Mouse (Mus musculus) MEL (cell line): ENCODE results near the gene Neo1. TPM values are rescaled to one million over a fixed set of nuclear protein-coding genes. Genes with fewer than 3 reads are reported as not detected.

ENCODE experiments used
- DNase-seq: peaks from one replicate; pipeline ENCODE4 v3.0.0; 2011; ENCODE audit warnings: low read depth, low spot score
- H3K27ac ChIP-seq: 2 replicates; pipeline ENCODE4 v1.5.1; 2012; ENCODE audit warnings: low read depth, mild to moderate bottlenecking, control low read depth, low read length, moderate library complexity; ENCODE audit not compliant: control insufficient read depth
- H3K27me3 ChIP-seq, 2 experiments: fragments of 150-350 bp in 1 of 2; sonication (generic) in 1 of 2; 2 replicates each; pipeline ENCODE4 v1.6.1; 2012; ENCODE audit warnings: low read length in 2 of 2, mild to moderate bottlenecking in 2 of 2, improper control_type of control experiment in 1 of 2, moderate library complexity in 1 of 2; ENCODE audit not compliant: insufficient read depth in 2 of 2, control insufficient read depth in 1 of 2
- H3K36me3 ChIP-seq, 2 experiments: 2 replicates each; pipeline ENCODE4 v1.6.1; 2012 to 2014; ENCODE audit warnings: low read length in 2 of 2, improper control_type of control experiment in 1 of 2, inconsistent platforms in 1 of 2, mild to moderate bottlenecking in 1 of 2; ENCODE audit not compliant: insufficient read depth in 2 of 2, control insufficient read depth in 1 of 2
- H3K4me1 ChIP-seq, 2 experiments: fragments of 150-350 bp in 1 of 2; sonication (generic) in 1 of 2; 2 replicates each; pipeline ENCODE4 v1.6.1; 2012; ENCODE audit warnings: low read length in 2 of 2, improper control_type of control experiment in 1 of 2, mild to moderate bottlenecking in 1 of 2; ENCODE audit not compliant: insufficient read depth in 2 of 2, control insufficient read depth in 1 of 2
- H3K4me3 ChIP-seq, 2 experiments: fragments of 150-350 bp in 1 of 2; sonication (generic) in 1 of 2; 2 replicates each; pipeline ENCODE4 v1.5.1; 2012; ENCODE audit warnings: low read depth in 2 of 2, low read length in 2 of 2, mild to moderate bottlenecking in 2 of 2, moderate library complexity in 2 of 2, control low read depth in 1 of 2, improper control_type of control experiment in 1 of 2; ENCODE audit not compliant: control insufficient read depth in 1 of 2, insufficient read depth in 1 of 2
- H3K79me2 ChIP-seq: 2 replicates; pipeline ENCODE4 v1.6.1; 2012; ENCODE audit warnings: mild to moderate bottlenecking, low read length, moderate library complexity; ENCODE audit not compliant: control insufficient read depth, poor library complexity, insufficient read depth
- H3K9ac ChIP-seq: 2 replicates; pipeline ENCODE4 v1.6.1; 2012; ENCODE audit warnings: low read depth, mild to moderate bottlenecking, control low read depth, low read length, moderate library complexity; ENCODE audit not compliant: control insufficient read depth, poor library complexity, severe bottlenecking
- H3K9me3 ChIP-seq: fragments of 150-350 bp; sonication (generic); replicated peaks from 2 replicates; pipeline ENCODE4 v1.6.1; 2012; ENCODE audit warnings: mild to moderate bottlenecking, low read length, improper control_type of control experiment, moderate library complexity; ENCODE audit not compliant: insufficient read depth
- EP300 ChIP-seq, 2 experiments: IDR thresholded peaks; 2 replicates each; pipeline ENCODE4 v1.6.1; 2011; ENCODE audit warnings: improper control_type of control experiment in 2 of 2, low read length in 2 of 2, low read depth in 1 of 2, mild to moderate bottlenecking in 1 of 2
- GABPA ChIP-seq: IDR thresholded peaks from 2 replicates; pipeline ENCODE4 v1.6.1; 2012; ENCODE audit warnings: low read depth, mild to moderate bottlenecking, inconsistent platforms, low read length, improper control_type of control experiment, moderate library complexity
- GATA1 ChIP-seq: IDR thresholded peaks from 2 replicates; pipeline ENCODE4 v1.6.1; 2011; ENCODE audit warnings: low read depth, low read length, improper control_type of control experiment
- KAT2A ChIP-seq: conservative IDR thresholded peaks from 2 replicates; pipeline ENCODE4 v1.6.1; 2012; ENCODE audit warnings: low read depth, low read length, improper control_type of control experiment, inconsistent platforms
- MAFK ChIP-seq: IDR thresholded peaks from 2 replicates; pipeline ENCODE4 v1.6.1; 2011; ENCODE audit warnings: low read depth, mild to moderate bottlenecking, low read length, improper control_type of control experiment, borderline replicate concordance
- MAX ChIP-seq: IDR thresholded peaks from 2 replicates; pipeline ENCODE4 v1.6.1; 2011; ENCODE audit warnings: low read length, improper control_type of control experiment
- MEF2A ChIP-seq: IDR thresholded peaks from 2 replicates; pipeline ENCODE4 v1.6.1; 2014; ENCODE audit warnings: low read depth, mild to moderate bottlenecking, inconsistent platforms, low read length, improper control_type of control experiment; ENCODE audit not compliant: poor library complexity, insufficient replicate concordance, severe bottlenecking; ENCODE audit errors: extremely low read depth
- MYB ChIP-seq: IDR thresholded peaks from 2 replicates; pipeline ENCODE4 v1.6.1; 2011; ENCODE audit warnings: mild to moderate bottlenecking, low read depth, low read length, improper control_type of control experiment
- NRF1 ChIP-seq: IDR thresholded peaks from 2 replicates; pipeline ENCODE4 v1.6.1; 2014; ENCODE audit warnings: low read depth, mild to moderate bottlenecking, inconsistent platforms, low read length, improper control_type of control experiment, moderate library complexity; ENCODE audit not compliant: poor library complexity, insufficient read depth, severe bottlenecking
- TAL1 ChIP-seq: IDR thresholded peaks from 2 replicates; pipeline ENCODE4 v1.6.1; 2012; ENCODE audit warnings: mild to moderate bottlenecking, inconsistent platforms, low read length, moderate library complexity, mixed read lengths
- TCF12 ChIP-seq: IDR thresholded peaks from 2 replicates; pipeline ENCODE4 v1.6.1; 2014; ENCODE audit warnings: low read depth, mild to moderate bottlenecking, inconsistent platforms, low read length, improper control_type of control experiment, moderate library complexity
- USF1 ChIP-seq: IDR thresholded peaks from 2 replicates; pipeline ENCODE4 v1.6.1; 2014; ENCODE audit warnings: low read depth, mild to moderate bottlenecking, inconsistent platforms, low read length, improper control_type of control experiment, moderate library complexity
- USF2 ChIP-seq, 2 experiments: IDR thresholded peaks; 2 replicates each; pipeline ENCODE4 v1.6.1; 2011 to 2012; ENCODE audit warnings: improper control_type of control experiment in 2 of 2, low read length in 2 of 2, borderline replicate concordance in 1 of 2, inconsistent platforms in 1 of 2, low read depth in 1 of 2, mild to moderate bottlenecking in 1 of 2; ENCODE audit not compliant: insufficient read depth in 1 of 2
- ZMIZ1 ChIP-seq: IDR thresholded peaks from 2 replicates; pipeline ENCODE4 v1.6.1; 2012; ENCODE audit warnings: low read depth, mild to moderate bottlenecking, inconsistent platforms, low read length, improper control_type of control experiment, moderate library complexity
- ZNF384 ChIP-seq: IDR thresholded peaks from 2 replicates; pipeline ENCODE4 v1.6.1; 2012; ENCODE audit warnings: low read depth, mild to moderate bottlenecking, inconsistent platforms, low read length, improper control_type of control experiment
- polyA plus RNA-seq, 2 experiments: library from polyadenylated mRNA; stranded (reverse) in 1 of 2; unstranded in 1 of 2; fragments of >175 nt in 1 of 2; fragments of >200 nt in 1 of 2; gene quantifications; 2 replicates each; pipeline versions ENCODE4 v1.2.1 to v1.2.4; 2012; ENCODE audit warnings: low replicate concordance in 2 of 2, low read depth in 1 of 2; ENCODE audit not compliant: insufficient read length in 2 of 2, insufficient read depth in 1 of 2, missing spikeins in 1 of 2
- total RNA-seq: library from RNA; depleted of rRNA; stranded (reverse); fragments of 300-350 nt; gene quantifications from 2 replicates; pipeline ENCODE4 v1.2.3, GENCODE M21; 2012

Neo1 gene
- total and polyA plus RNA-seq, 3 experiments, result 0.04 to 0.08 TPM; not detected in 1

DNA sequence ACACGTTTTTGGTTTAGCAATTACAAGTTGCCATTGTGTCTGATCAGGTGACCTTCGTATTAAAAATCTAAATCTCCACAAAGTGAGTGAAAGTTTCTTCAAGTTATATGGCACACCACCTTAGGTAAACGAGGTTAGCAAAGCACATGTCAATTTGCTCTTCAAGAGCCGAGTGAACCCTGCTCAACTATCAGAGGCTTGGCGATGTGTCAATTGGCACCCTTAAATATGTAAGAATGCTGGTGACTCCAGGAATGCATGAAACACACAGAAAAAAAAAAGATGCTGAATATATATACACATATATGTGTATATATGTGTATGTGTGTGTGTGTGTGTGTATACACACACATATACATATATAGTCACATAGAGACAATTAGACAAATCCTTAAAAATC lies 1.4 kb downstream of the Neo1 start:
- DNase-seq, result no peak
- Histone ChIP-seq H3K27ac (no peak overlapping the region), H3K4me3 (no peak overlapping the region)
- TF ChIP-seq TCF12 (no peak), EP300 (IDR thresholded peaks at IDR 0.05; ENCODE audit: low read depth in 1 of 2, low read length in 2 of 2) (no peak), ZMIZ1 (no peak), TAL1 (no peak), GATA1 (no peak), USF1 (no peak), GABPA (no peak), MAFK (no peak), USF2 (IDR thresholded peaks at IDR 0.05; ENCODE audit: borderline replicate concordance in 1 of 2, insufficient read depth in 1 of 2, low read depth in 1 of 2, low read length in 2 of 2) (no peak), MEF2A (no peak), MAX (no peak), MYB (no peak), ZNF384 (no peak), NRF1 (no peak)
- TF ChIP-seq, all 39 proteins: peak for 0
- no peak overlapping the region for H3K9ac ChIP-seq
- peaks cover 2 to 6% of the 10 kb centered on the region in 2 experiments for H3K27me3 ChIP-seq
- H3K4me1 ChIP-seq, result no peaks in the 10 kb centered on the region
- no peaks in the 10 kb centered on the region for H3K36me3 ChIP-seq
- no peaks in the 10 kb centered on the region for H3K9me3 ChIP-seq
- no peaks in the 10 kb centered on the region for H3K79me2 ChIP-seq

DNA sequence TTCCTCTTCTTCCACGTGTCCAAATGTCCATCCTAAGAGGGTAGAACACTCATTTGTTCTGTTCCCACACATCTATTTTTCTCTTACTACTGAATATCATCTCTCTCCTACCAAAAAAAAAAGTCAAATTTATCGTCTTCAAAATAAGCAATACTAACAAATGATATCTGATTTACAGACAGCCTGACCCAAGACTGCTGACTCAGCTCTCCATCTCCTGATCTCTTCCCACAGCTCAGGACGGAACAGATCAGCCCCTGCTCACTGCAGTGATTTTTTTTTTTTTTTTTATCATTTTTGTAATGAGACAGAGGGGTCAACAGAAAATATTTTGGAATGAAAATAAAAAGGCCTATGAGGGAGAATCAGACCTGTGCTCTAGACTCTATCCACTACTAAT lies 2.7 kb downstream of the Neo1 start:
- TF ChIP-seq KAT2A (no peak), MAFK (peak; percentile 64; the same call in 1 of the 2 replicates)
- Histone ChIP-seq H3K9me3 (no peaks in the 10 kb centered on the region), H3K27me3 (peaks cover 2% of the 10 kb centered on the region in 2 experiments), H3K36me3 (no peaks in the 10 kb centered on the region), H3K79me2 (no peaks in the 10 kb centered on the region), H3K4me3 (no peak overlapping the region), H3K27ac (no peak overlapping the region), H3K4me1 (no peaks in the 10 kb centered on the region), H3K9ac (no peak overlapping the region)
- no peak for DNase-seq
